Mouse (Mus musculus) intestine, postnatal 0 days (tissue): ENCODE results near the gene Eif3j1. TPM values are rescaled to one million over a fixed set of nuclear protein-coding genes. Genes with fewer than 3 reads are reported as not detected.

ENCODE experiments used
- ATAC-seq: fragments of 200-750 bp; cut with Nextera tagmentation; 2 replicates; pipeline ENCODE4 v1.8.0; 2017; ENCODE audit warnings: mild to moderate bottlenecking, moderate TSS enrichment, moderate library complexity
- H3K27ac ChIP-seq: fragments of 300-500 bp; sonication (generic); 2 replicates; pipeline ENCODE4 v1.5.1; 2014; ENCODE audit warnings: mild to moderate bottlenecking, low read depth, low read length, moderate library complexity
- H3K27me3 ChIP-seq: fragments of 300-500 bp; sonication (generic); replicated peaks from 2 replicates; pipeline ENCODE4 v1.6.1; 2014; ENCODE audit warnings: low read length, mixed read lengths; ENCODE audit not compliant: control insufficient read depth, insufficient read depth
- H3K36me3 ChIP-seq: fragments of 300-500 bp; sonication (generic); 2 replicates; pipeline ENCODE4 v1.6.1; 2014; ENCODE audit warnings: mild to moderate bottlenecking, moderate library complexity; ENCODE audit not compliant: control insufficient read depth, insufficient read depth
- H3K4me1 ChIP-seq: fragments of 300-500 bp; sonication (generic); replicated peaks from 2 replicates; pipeline ENCODE4 v1.6.1; 2014; ENCODE audit warnings: antibody characterized with exemption, low read length, mixed read lengths; ENCODE audit not compliant: control insufficient read depth, insufficient read depth
- H3K4me2 ChIP-seq: fragments of 300-500 bp; sonication (generic); replicated peaks from 2 replicates; pipeline ENCODE4 v1.6.1; 2014; ENCODE audit warnings: low read depth, mild to moderate bottlenecking, moderate library complexity
- H3K4me3 ChIP-seq: fragments of 300-500 bp; sonication (generic); 2 replicates; pipeline ENCODE4 v1.5.1; 2014; ENCODE audit warnings: low read depth, low read length
- H3K9ac ChIP-seq: fragments of 300-500 bp; sonication (generic); 2 replicates; pipeline ENCODE4 v1.6.1; 2014; ENCODE audit warnings: mild to moderate bottlenecking, low read depth, low read length
- H3K9me3 ChIP-seq: fragments of 300-500 bp; sonication (generic); 2 replicates; pipeline ENCODE4 v1.6.1; 2016; ENCODE audit warnings: mixed run types; ENCODE audit not compliant: control insufficient read depth
- CTCF ChIP-seq: sonication (generic); IDR thresholded peaks from 2 replicates; pipeline ENCODE4 v1.5.1; 2016; ENCODE audit warnings: low read depth, mild to moderate bottlenecking, control low read depth, antibody characterized with exemption, moderate library complexity
- microRNA-seq: library from miRNA; unstranded; fragments of <30 nt; microRNA quantifications from one replicate; pipeline ENCODE4, GENCODE M21; 2016
- polyA plus RNA-seq: library from polyadenylated mRNA; unstranded; fragments of >200 nt; fragmentation: Nextera tagmentation; extraction: Ambion mirVana; gene quantifications from 2 replicates; pipeline ENCODE4 v1.2.1, GENCODE M21; 2015

Gene Eif3j1
- polyA plus RNA-seq, 1 experiment from 2014 or later, result 7.9 TPM

DNA sequence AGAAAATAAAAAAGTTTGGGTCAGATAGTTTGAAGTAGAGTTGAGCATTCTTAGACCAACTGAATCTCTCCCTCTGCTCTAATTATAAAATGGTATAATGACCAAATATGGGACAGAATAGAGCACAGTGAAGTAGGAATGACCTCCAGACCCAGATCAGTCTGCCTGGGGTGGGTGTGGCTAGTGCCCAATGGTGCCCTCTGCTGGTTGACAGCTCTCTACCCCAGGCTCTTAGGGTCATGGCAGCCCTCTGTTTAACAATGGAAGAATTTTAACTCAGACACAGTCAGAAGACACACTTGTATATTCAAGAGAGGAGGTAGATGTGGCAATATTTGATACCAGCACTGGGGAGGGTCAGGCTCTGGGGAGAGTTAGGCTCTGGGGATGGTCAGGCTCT, 73.7 kb downstream of the Eif3j1 start:
- peak; percentile 47; the same call in 1 of the 2 replicates for ATAC-seq

More for the DNA sequence above, 73.7 kb downstream of the Eif3j1 start:
- no peak overlapping the region for H3K4me2 ChIP-seq
- TF ChIP-seq CTCF, result peak; percentile 75
- H3K9me3 ChIP-seq, result no peaks in the 10 kb centered on the region
- H3K9ac ChIP-seq, result no peak overlapping the region
- H3K36me3 ChIP-seq, result peaks cover 70% of the 10 kb centered on the region
- no peaks in the 10 kb centered on the region for H3K27me3 ChIP-seq
- no peak overlapping the region for H3K4me3 ChIP-seq
- H3K4me1 ChIP-seq, result no peaks in the 10 kb centered on the region
- no peak overlapping the region for H3K27ac ChIP-seq

Small RNAs within 50 kb of the gene (microRNA-seq; reads per million reads assigned to microRNA genes)
- gene Gm47314, result not detected

Other genes starting within 250 kb of the Eif3j1 start
- 0.50 and 0.61 TPM in 2 replicates for gene Frmd5, start 221.5 kb upstream of the Eif3j1 start, polyA plus RNA-seq
- gene Casc4, start 161.6 kb upstream of the Eif3j1 start, polyA plus RNA-seq, result 12.5 and 14.5 TPM in 2 replicates
- gene Ctdspl2, start 72.5 kb upstream of the Eif3j1 start, polyA plus RNA-seq, result 16.8 and 19.0 TPM in 2 replicates
- 0.07 TPM in 1 of 2 replicates, not detected in the other for gene Mageb3, start 72.5 kb upstream of the Eif3j1 start, polyA plus RNA-seq
- 3.7 and 3.8 TPM in 2 replicates for gene Spg11, start 89.8 kb downstream of the Eif3j1 start, polyA plus RNA-seq
- 2,008 and 2,179 TPM in 2 replicates for gene B2m, start 119.1 kb downstream of the Eif3j1 start, polyA plus RNA-seq
- 0.10 TPM in 1 of 2 replicates, not detected in the other for gene Trim69, start 132.2 kb downstream of the Eif3j1 start, polyA plus RNA-seq
- 0.04 and 0.05 TPM in 2 replicates for gene Patl2, start 157.6 kb downstream of the Eif3j1 start, polyA plus RNA-seq
- gene Terb2, start 157.7 kb downstream of the Eif3j1 start, polyA plus RNA-seq, result not detected in 2 replicates
- gene Sord, start 206.2 kb downstream of the Eif3j1 start, polyA plus RNA-seq, result 136 and 172 TPM in 2 replicates